Mouse (Mus musculus) neural tube, embryonic 12.5 days (tissue): Measurements from ENCODE around the gene Rassf1. TPM values are rescaled to one million over a fixed set of nuclear protein-coding genes. Genes with fewer than 3 reads are reported as not detected.

ENCODE experiments used
- ATAC-seq: fragments of 200-750 bp; cut with Nextera tagmentation; 2 replicates; pipeline ENCODE4 v1.8.0; 2017; ENCODE audit warnings: low read depth, mild to moderate bottlenecking, moderate TSS enrichment, moderate library complexity; ENCODE audit not compliant: low FRiP score
- H3K27ac ChIP-seq: fragments of 300-500 bp; sonication (generic); 2 replicates; pipeline ENCODE4 v1.5.1; 2016
- H3K27me3 ChIP-seq: fragments of 300-500 bp; sonication (generic); replicated peaks from 2 replicates; pipeline ENCODE4 v1.6.1; 2016; ENCODE audit warnings: mild to moderate bottlenecking
- H3K36me3 ChIP-seq: fragments of 300-500 bp; sonication (generic); 2 replicates; pipeline ENCODE4 v1.6.1; 2016; ENCODE audit warnings: mild to moderate bottlenecking
- H3K4me1 ChIP-seq: fragments of 300-500 bp; sonication (generic); 2 replicates; pipeline ENCODE4 v1.6.1; 2016
- H3K4me2 ChIP-seq: fragments of 300-500 bp; sonication (generic); replicated peaks from 2 replicates; pipeline ENCODE4 v1.6.1; 2016; ENCODE audit warnings: mild to moderate bottlenecking
- H3K4me3 ChIP-seq: fragments of 300-500 bp; sonication (generic); 2 replicates; pipeline ENCODE4 v1.5.1; 2016
- H3K9ac ChIP-seq: fragments of 300-500 bp; sonication (generic); 2 replicates; pipeline ENCODE4 v1.6.1; 2016; ENCODE audit warnings: mild to moderate bottlenecking
- H3K9me3 ChIP-seq: fragments of 300-500 bp; sonication (generic); 2 replicates; pipeline ENCODE4 v1.6.1; 2016; ENCODE audit warnings: mild to moderate bottlenecking
- WGBS: fragments of 180-500 bp; shearing (Covaris S2); methylation state at CpG from one replicate; pipeline ENCODE4 v1.1.7; 2016; 5-methylcytosine and 5-hydroxymethylcytosine counted together
- polyA plus RNA-seq: library from polyadenylated mRNA; unstranded; fragments of >200 nt; fragmentation: Nextera tagmentation; extraction: Ambion mirVana; gene quantifications from 2 replicates; pipeline ENCODE4 v1.2.1, GENCODE M21; 2016

The Rassf1 gene
- 37.6 and 37.7 TPM in 2 replicates for polyA plus RNA-seq

DNA sequence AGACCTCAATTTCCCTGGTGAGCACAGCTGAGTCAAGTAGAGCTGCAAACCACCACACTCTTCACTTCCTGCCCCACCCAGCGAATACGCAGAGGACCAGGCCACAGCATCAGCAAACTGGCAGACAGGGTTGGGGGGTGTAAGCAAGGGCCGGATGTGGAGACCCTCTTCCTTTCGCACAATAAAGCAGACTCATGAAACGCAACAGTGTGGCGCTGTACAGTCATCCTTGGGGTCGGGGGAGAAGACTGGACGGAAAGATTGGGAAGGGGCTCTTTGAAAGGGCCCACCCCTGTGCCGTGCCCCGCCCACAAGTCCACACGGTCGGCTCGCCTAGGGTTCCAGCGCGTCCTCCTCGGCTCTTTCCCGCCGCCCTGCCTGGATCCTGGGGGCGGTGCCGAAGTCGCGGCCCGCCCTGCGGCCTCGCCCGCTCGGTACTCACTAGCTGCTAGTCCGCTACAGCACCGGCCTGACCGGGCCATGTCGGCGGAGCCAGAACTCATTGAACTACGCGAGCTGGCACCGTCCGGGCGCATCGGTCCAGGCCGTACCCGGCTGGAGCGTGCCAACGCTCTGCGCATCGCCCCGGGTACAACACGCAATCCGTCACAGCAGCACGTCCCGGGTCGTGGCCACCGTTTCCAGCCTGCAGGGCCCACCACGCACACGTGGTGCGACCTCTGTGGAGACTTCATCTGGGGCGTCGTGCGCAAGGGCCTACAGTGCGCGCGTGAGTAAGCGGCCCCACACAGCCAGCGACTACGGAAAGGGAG is at the start of gene Rassf1:
Gene Rassf1, plus strand, starts transcription at position 439 of the 773 bp plus-strand sequence.
- Histone ChIP-seq H3K9me3 (no peaks in the 10 kb centered on the region), H3K4me1 (peaks cover 55% of the 10 kb centered on the region), H3K36me3 (no peaks in the 10 kb centered on the region), H3K9ac (peak within 1 kb of the TSS; percentile 55), H3K27me3 (peaks cover 48% of the 10 kb centered on the region), H3K4me3 (peak within 1 kb of the TSS; percentile 35), H3K27ac (no peak within 1 kb of the TSS), H3K4me2 (peak within 1 kb of the TSS; percentile 73)
- WGBS = under 1% methylated on average over 62 of the region's 63 CpGs
- no peak for ATAC-seq

DNA sequence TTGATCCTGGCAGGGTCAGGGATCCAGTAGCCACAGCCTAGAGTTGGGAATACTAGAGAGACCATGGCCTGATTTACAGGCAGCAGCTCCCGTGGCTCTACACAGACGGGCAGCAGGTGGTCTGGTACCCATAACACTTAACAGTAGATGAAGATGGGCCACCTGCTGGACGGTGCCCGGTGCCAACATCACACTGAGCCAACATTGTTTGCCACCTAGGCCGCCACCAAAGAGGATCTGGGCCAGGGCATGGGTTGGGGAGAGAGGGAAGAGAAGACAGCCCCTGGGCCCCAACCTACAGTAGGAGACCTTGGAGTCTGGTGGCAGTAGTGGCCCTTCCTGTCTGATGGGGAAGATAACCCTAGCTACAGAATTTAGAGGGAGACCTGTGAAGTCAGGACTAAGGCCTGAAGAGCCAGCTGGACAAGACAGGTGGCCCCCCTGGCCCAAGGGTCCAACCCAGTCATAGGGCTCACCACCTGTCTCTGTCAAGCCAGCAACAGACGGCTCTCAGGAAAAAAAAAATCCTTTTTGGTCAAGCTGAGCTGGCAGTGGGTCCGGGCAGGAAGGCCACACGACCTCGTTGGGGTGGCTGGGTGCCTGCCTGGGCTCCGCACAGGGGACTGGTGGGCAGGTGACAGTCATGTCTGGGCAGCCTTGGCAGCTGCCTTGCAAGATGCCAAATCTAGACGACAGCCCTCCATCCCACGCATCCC is 49.1 kb upstream of the Rassf1 start:
- no peak for ATAC-seq
- H3K4me1 ChIP-seq = peaks cover 28% of the 10 kb centered on the region
- H3K9me3 ChIP-seq = no peaks in the 10 kb centered on the region

DNA sequence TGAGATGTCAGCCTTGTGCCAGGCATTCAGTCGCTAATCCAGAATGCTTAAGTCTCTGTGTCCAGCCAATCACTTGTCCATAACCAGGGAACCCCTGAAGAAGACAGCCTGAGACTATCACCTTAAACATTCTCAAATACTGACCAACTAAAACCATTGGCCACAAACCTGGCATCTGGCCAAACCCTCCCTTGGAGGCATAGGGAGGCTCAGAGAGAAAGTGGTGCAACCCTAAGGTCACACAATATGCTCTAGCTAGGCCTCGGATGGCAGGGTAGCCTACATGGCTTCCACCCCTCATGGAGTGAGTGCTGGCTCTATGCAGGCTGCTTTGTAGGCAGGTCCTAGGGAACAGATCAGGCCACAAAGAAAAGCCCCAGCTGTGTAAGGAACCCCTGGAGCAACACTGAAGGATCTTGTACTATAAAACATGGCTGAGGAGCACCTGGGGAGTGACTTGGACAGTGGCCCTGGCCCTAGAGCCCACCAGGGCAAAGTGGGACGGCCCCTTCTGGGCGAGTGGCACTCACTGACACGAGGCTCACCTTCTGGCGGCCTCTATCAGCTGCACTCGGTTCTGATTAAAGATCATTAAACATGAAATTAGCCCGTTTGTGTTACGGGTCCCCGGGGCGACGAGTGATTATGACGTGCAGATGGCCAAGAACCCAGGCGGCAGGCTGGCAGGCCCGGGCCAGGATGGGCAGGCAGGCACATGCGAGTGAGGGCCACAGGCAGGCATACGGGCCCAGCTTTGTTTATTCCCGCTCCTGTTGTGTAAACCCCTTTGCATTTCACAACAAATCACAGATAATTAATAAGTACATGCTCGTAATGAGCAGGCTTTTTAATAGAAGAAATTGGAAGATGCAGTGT is 46.5 kb upstream of the Rassf1 start:
- no peaks in the 10 kb centered on the region for H3K9me3 ChIP-seq
- peaks cover 54% of the 10 kb centered on the region for H3K4me1 ChIP-seq
- WGBS = 60% methylated on average over 19 of the region's 19 CpGs
- peak; percentile 53 for ATAC-seq
- 0 out of 2 replicates have a peak, but pooled peaks cover 2% of the 10 kb centered on the region for H3K27me3 ChIP-seq
- H3K36me3 ChIP-seq = no peaks in the 10 kb centered on the region
- H3K27ac ChIP-seq = peak overlapping the region; percentile 28; the same call in 1 of the 2 replicates
- H3K4me2 ChIP-seq = no peak overlapping the region
- no peak overlapping the region for H3K4me3 ChIP-seq
- no peak overlapping the region for H3K9ac ChIP-seq

More for the DNA sequence above, 49.1 kb upstream of the Rassf1 start:
- H3K36me3 ChIP-seq = no peaks in the 10 kb centered on the region
- H3K9ac ChIP-seq = no peak overlapping the region
- 87% methylated on average over 12 of the region's 12 CpGs for WGBS
- no peaks in the 10 kb centered on the region for H3K27me3 ChIP-seq
- no peak overlapping the region for H3K4me2 ChIP-seq
- H3K27ac ChIP-seq = no peak overlapping the region
- no peak overlapping the region for H3K4me3 ChIP-seq

DNA sequence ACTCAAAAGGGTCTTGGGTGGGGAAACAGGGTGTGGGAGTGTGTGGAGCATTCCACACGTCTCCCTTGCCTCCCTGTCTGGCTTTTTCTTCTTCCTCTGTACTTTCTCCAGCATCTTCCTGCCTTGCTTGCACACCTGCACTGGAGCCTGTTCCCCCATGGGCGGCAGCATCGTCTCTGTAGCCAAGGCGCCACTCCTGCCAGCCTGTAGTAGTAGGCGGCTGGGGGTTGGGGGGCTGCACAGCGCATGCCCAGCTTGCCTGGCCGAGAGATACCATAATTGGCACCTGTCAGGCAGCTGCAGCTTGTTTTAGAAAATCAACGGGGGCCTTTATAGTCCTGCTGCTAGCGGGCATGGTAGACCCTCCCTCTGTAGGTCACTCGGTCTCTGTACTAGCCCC is 43.1 kb upstream of the Rassf1 start:
- no peaks in the 10 kb centered on the region for H3K36me3 ChIP-seq
- 50% methylated on average over 10 of the region's 10 CpGs for WGBS
- peaks cover 86% of the 10 kb centered on the region for H3K4me1 ChIP-seq
- no peak overlapping the region for H3K4me3 ChIP-seq
- no peak overlapping the region for H3K27ac ChIP-seq
- 0 out of 2 replicates have a peak, but pooled peaks cover 2% of the 10 kb centered on the region for H3K27me3 ChIP-seq
- no peak overlapping the region for H3K9ac ChIP-seq
- no peaks in the 10 kb centered on the region for H3K9me3 ChIP-seq
- no peak for ATAC-seq
- H3K4me2 ChIP-seq = no peak overlapping the region

DNA sequence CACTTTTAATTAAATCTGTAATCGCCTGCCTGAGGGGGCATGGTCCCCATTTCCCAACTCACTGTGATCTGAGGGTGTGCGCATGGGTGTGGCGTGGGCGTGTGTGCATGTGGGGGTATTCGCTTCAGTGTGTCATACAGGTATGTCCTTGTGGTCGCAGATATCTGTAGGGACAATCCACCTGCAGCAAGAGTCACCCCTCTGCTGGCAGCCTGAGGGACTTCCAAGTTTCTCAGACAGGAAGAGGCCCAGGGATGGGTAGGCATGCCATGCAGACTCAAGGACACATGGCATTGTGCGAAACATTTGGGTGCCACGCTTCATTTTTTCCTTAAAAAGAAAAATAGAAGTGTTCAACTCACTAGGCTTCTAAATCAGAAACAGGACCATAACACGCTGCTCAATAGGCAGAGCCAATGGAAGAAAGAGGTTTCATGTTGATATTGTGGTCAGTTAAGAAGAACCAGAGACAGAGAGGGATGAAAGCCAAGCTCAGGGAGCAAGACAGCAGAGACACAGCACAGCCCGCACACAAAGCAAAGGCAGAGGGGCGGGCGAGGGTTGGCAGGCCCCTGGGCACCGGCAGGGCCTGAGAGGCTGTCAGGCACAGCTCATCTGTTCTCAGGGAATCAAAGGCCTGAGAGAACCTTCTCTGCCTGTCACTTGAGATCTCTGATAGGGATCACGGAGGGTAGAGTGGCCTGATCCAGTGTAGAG is 40.8 kb upstream of the Rassf1 start:
- peak overlapping the region; percentile 51 for H3K27ac ChIP-seq
- H3K36me3 ChIP-seq = no peaks in the 10 kb centered on the region
- no peak overlapping the region for H3K4me2 ChIP-seq
- peaks cover 86% of the 10 kb centered on the region for H3K4me1 ChIP-seq
- H3K9ac ChIP-seq = no peak overlapping the region
- ATAC-seq = no peak
- no peaks in the 10 kb centered on the region for H3K9me3 ChIP-seq
- H3K4me3 ChIP-seq = no peak overlapping the region
- H3K27me3 ChIP-seq = 0 out of 2 replicates have a peak, but pooled peaks cover 2% of the 10 kb centered on the region
- WGBS = 87% methylated on average over 14 of the region's 14 CpGs

DNA sequence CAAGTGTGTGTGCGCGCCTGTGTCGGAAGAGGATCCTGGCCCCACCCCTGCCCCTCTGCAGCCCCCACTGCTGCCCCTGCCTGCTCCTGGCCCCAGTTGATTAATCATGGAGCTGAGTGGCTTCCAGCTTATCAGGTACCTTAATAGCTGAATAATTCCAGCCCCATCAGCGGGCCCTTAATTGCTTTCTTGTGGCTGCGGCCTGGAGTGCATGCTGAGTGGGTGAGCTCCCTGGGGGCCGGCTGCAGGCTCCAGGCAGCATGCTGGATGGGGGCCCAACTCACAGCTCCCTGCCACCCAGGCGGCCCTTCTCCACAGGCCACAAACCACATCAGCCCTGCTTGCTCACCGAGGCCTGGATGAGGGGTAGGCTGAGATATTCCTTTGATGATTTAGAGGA is 39.9 kb upstream of the Rassf1 start:
- H3K4me2 ChIP-seq = no peak overlapping the region
- H3K27ac ChIP-seq = peak overlapping the region; percentile 2
- H3K9me3 ChIP-seq = no peaks in the 10 kb centered on the region
- 0 out of 2 replicates have a peak, but pooled peaks cover 2% of the 10 kb centered on the region for H3K27me3 ChIP-seq
- no peak overlapping the region for H3K9ac ChIP-seq
- no peak for ATAC-seq
- no peak overlapping the region for H3K4me3 ChIP-seq
- WGBS = 58% methylated on average over 8 of the region's 8 CpGs
- H3K36me3 ChIP-seq = no peaks in the 10 kb centered on the region
- peaks cover 79% of the 10 kb centered on the region for H3K4me1 ChIP-seq

DNA sequence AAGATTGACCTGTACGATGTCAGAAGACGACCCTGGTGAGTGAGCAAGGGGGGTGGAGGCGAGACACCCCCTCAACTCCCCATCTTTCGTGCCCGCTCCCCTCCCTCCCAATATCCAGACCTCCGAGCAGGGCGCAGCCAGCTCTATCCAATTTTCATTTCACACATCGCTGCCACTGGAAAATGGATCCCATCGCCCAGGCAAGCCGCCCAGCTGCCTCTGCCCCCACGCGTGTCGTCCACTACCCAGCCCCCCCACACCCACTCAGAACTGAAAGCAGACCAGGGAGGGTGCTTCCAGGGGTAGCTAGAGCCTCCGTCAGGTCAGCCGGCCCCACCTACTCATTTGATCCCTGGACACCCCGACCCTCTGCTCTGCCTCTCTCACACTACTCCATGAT is 39.0 kb upstream of the Rassf1 start:
- Histone ChIP-seq H3K4me3 (no peak overlapping the region), H3K36me3 (peaks cover under 1% of the 10 kb centered on the region; the same call in 1 of the 2 replicates), H3K9me3 (no peaks in the 10 kb centered on the region), H3K27me3 (0 out of 2 replicates have a peak, but pooled peaks cover 2% of the 10 kb centered on the region), H3K9ac (no peak overlapping the region), H3K4me1 (peaks cover 70% of the 10 kb centered on the region), H3K27ac (peak overlapping the region; percentile 2; the same call in 1 of the 2 replicates), H3K4me2 (no peak overlapping the region)
- no peak for ATAC-seq
- 64% methylated on average over 16 of the region's 16 CpGs for WGBS

DNA sequence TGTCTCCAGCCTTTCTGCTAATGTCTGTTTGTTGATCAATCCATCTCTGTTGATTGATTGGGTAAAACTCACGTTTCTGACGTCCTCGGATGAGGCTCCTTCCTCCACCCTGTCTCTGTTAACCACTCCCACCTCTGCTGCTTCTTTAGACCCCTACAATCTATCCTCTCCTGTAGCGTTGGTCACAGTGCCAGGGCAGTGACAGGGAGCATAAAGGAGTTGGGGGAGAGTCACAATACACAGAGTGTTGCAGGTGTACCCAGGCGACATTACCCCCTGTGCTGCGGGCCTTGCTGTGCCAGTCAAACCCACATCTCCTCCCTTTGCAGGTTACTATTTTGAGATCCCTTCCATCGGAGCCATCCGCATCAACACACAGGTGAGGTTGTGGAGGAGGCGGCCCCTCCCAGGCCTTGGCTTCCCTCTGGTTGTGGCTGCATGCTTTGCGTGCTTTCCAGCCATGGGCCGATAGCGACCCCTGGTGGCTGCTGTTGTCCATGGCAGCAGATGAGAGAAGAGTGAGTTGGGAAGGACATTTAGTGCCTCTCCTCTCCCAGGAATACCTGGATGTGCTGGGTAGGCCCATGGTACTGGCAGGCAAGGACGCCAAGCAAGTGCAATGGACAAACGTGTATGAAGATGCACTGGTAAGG is 36.9 kb upstream of the Rassf1 start:
- peak; percentile 51 for ATAC-seq
- Histone ChIP-seq H3K36me3 (peaks cover 4% of the 10 kb centered on the region; the same call in 1 of the 2 replicates), H3K27ac (no peak overlapping the region), H3K4me1 (peaks cover 49% of the 10 kb centered on the region), H3K4me3 (no peak overlapping the region), H3K4me2 (no peak overlapping the region), H3K9me3 (no peaks in the 10 kb centered on the region), H3K27me3 (peaks cover 3% of the 10 kb centered on the region; the same call in 1 of the 2 replicates), H3K9ac (no peak overlapping the region)
- 22% methylated on average over 14 of the region's 14 CpGs for WGBS

DNA sequence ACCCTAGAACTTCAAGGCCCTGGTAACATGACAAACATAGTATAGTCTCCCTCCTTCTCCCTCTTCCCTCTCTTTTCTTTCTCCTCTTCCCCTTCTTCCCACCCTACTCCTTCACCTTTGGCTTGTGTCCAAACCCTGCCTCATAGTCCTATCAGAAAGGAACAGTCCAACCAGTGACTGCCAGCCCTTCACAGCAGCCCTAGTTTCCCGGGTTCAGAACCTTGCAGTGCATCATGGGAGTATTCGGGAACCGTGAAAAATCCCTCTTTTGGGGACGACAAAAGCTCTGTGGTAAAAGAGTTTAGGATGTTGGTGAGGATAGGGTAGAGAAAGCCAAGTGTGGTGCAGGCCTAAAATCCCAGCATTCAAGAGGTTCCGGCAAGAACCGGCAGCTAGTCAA is 31.0 kb upstream of the Rassf1 start:
- no peak overlapping the region for H3K4me2 ChIP-seq
- H3K9me3 ChIP-seq = no peaks in the 10 kb centered on the region
- H3K36me3 ChIP-seq = peaks cover 4% of the 10 kb centered on the region
- WGBS = 42% methylated on average over 6 of the region's 6 CpGs
- H3K27ac ChIP-seq = 0 out of 2 replicates have a peak overlapping the region, but pooled peaks have one; percentile 7
- peaks cover 29% of the 10 kb centered on the region for H3K4me1 ChIP-seq
- no peak overlapping the region for H3K4me3 ChIP-seq
- no peak overlapping the region for H3K9ac ChIP-seq
- peaks cover 25% of the 10 kb centered on the region for H3K27me3 ChIP-seq
- ATAC-seq = no peak

DNA sequence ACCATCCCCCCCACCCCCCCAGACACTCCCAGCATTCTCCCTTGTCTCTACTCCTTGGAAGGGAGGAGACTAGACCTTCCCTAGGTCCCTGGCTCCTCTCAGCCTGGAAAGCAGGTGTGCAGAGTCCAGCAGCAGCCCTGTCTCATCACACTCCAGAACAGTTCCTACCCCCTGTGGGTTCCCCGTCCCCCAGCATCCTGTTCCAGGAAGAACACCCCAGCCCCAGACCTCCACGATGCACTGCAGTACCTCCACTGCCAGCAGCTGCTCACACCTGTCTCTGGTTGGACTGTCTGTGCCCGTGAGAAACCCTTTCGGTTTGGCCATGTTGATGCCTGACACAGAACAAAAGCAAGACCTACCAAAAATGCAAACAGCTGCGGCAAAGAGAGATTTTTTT is 30.2 kb upstream of the Rassf1 start:
- Histone ChIP-seq H3K27ac (0 out of 2 replicates have a peak overlapping the region, but pooled peaks have one; percentile 7), H3K27me3 (peaks cover 33% of the 10 kb centered on the region), H3K4me3 (no peak overlapping the region), H3K36me3 (peaks cover 4% of the 10 kb centered on the region), H3K9ac (no peak overlapping the region), H3K4me1 (peaks cover 29% of the 10 kb centered on the region), H3K4me2 (no peak overlapping the region), H3K9me3 (no peaks in the 10 kb centered on the region)
- no peak for ATAC-seq
- WGBS = 74% methylated on average over 5 of the region's 5 CpGs
